Mouse (Mus musculus): ENCODE data around the gene Rnf169. TPM values are rescaled to one million over a fixed set of nuclear protein-coding genes. Genes with fewer than 3 reads are reported as not detected.

Gene Rnf169
- polyA plus RNA-seq, 1 experiment from 2014 or later, result 4.5 TPM

DNA sequence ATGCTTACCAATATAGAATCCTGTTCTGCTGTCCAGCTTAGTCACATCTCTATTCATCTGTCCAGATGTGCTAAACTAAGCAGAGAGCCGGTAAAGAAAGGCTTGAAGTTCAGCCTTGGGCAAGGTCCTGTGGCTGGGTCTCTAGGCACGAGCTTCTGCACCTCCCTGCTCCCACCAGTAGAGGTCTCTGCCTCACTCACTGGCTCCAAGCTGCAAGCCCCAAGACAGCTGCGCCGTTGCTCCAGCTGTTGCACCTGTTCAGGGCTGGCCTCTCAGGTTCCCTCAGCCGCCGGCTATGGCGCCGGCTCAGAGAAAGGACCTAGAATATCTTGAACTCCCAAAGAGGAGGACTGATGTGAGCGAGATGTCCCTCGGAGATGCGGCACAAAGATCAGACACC is 29.4 kb upstream of the Rnf169 start:
- H3K4me1 ChIP-seq (ENCODE audit: control insufficient read depth in 2 of 2, insufficient read depth in 2 of 2, low read length in 2 of 2), result peaks cover 0 to 14% of the 10 kb centered on the region in 2 experiments; a peak in 3 of 4 replicates
- no peak overlapping the region for H3K4me2 ChIP-seq (ENCODE audit: low read length)
- H3K27ac ChIP-seq (replicated peaks in 1 of 2; ENCODE audit: control insufficient read depth in 1 of 2, insufficient read depth in 1 of 2, low read depth in 2 of 2, low read length in 2 of 2), result no peak overlapping the region
- H3K4me3 ChIP-seq (ENCODE audit: control insufficient read depth in 1 of 2, insufficient read depth in 1 of 2, low read depth in 1 of 2, low read length in 2 of 2), result no peak overlapping the region
- no peak overlapping the region for H3K9ac ChIP-seq (ENCODE audit: low read length)
- no peak for ATAC-seq (ENCODE audit: insufficient number of reproducible peaks, insufficient read depth, low FRiP score, low read depth)
- H3K36me3 ChIP-seq (ENCODE audit: control insufficient read depth, insufficient read depth, low read length), result no peaks in the 10 kb centered on the region
- H3K9me3 ChIP-seq (ENCODE audit: control insufficient read depth, low read length), result no peaks in the 10 kb centered on the region
- peaks cover 51% of the 10 kb centered on the region for H3K27me3 ChIP-seq (ENCODE audit: control insufficient read depth, insufficient read depth, low read length)
- WGBS, result 11% methylated on average over 11 of the region's 11 CpGs

DNA sequence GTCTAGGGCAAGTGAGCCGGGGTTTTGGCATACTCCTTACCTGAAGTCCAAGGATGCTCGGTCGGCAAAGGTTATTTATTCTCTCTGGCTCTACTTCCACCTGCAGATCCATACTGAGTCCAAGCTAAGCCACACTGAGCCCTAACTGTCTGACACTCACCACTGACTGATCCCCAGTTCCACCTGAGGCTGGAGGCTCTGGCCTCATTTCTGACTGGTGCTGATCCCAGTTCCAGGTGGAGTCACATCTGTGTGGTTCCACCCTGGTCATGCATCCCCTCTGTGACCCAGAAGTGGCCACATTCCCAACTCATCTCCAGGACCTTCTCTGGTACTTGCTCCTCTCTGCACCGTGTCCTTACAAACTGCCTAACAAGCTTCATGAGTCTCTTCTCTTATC is 28.5 kb upstream of the Rnf169 start:
- no peaks in the 10 kb centered on the region for H3K36me3 ChIP-seq (ENCODE audit: control insufficient read depth, insufficient read depth, low read length)
- no peak overlapping the region for H3K4me3 ChIP-seq (ENCODE audit: control insufficient read depth in 1 of 2, insufficient read depth in 1 of 2, low read depth in 1 of 2, low read length in 2 of 2)
- H3K9me3 ChIP-seq (ENCODE audit: control insufficient read depth, low read length), result no peaks in the 10 kb centered on the region
- H3K4me1 ChIP-seq (ENCODE audit: control insufficient read depth in 2 of 2, insufficient read depth in 2 of 2, low read length in 2 of 2), result peaks cover 0 to 14% of the 10 kb centered on the region in 2 experiments; a peak in 3 of 4 replicates
- H3K27ac ChIP-seq (replicated peaks in 1 of 2; ENCODE audit: control insufficient read depth in 1 of 2, insufficient read depth in 1 of 2, low read depth in 2 of 2, low read length in 2 of 2), result no peak overlapping the region
- peaks cover 59% of the 10 kb centered on the region for H3K27me3 ChIP-seq (ENCODE audit: control insufficient read depth, insufficient read depth, low read length)
- no peak overlapping the region for H3K9ac ChIP-seq (ENCODE audit: low read length)
- WGBS, result 79% methylated on average over 4 of the region's 4 CpGs
- ATAC-seq (ENCODE audit: insufficient number of reproducible peaks, insufficient read depth, low FRiP score, low read depth), result no peak
- no peak overlapping the region for H3K4me2 ChIP-seq (ENCODE audit: low read length)

DNA sequence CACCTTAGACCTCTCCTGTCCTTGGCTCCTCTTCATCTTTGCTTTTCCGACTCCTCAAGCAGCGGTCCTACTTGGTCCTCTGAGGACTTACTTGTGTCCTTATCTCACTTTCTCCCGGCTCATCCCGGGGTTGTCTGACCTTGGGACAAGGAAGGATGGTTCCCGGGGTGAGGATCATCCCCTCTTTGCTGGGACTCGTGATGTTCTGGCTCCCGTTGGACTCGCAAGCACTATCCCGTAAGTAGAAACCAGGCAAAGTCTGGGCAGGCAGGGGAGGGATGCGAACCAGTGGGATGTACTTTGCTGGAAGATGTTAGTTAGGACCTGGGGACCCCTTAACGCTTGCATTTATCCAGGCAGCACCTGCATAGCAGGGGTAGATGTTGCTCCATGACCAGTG is 26.2 kb upstream of the Rnf169 start:
- Histone ChIP-seq H3K9me3 (ENCODE audit: control insufficient read depth, low read length) (no peaks in the 10 kb centered on the region), H3K36me3 (ENCODE audit: control insufficient read depth, insufficient read depth, low read length) (no peaks in the 10 kb centered on the region), H3K4me2 (ENCODE audit: low read length) (peak overlapping the region; percentile 83), H3K27ac (replicated peaks in 1 of 2; ENCODE audit: control insufficient read depth in 1 of 2, insufficient read depth in 1 of 2, low read depth in 2 of 2, low read length in 2 of 2) (no peak overlapping the region), H3K4me3 (ENCODE audit: control insufficient read depth in 1 of 2, insufficient read depth in 1 of 2, low read depth in 1 of 2, low read length in 2 of 2) (peak overlapping the region; percentile 39 to 45), H3K27me3 (ENCODE audit: control insufficient read depth, insufficient read depth, low read length) (peaks cover 63% of the 10 kb centered on the region), H3K9ac (ENCODE audit: low read length) (no peak overlapping the region), H3K4me1 (ENCODE audit: control insufficient read depth in 2 of 2, insufficient read depth in 2 of 2, low read length in 2 of 2) (peaks cover 0 to 14% of the 10 kb centered on the region in 2 experiments; a peak in 3 of 4 replicates)
- ATAC-seq (ENCODE audit: insufficient number of reproducible peaks, insufficient read depth, low FRiP score, low read depth), result no peak
- WGBS, result 4% methylated on average over 11 of the region's 11 CpGs

DNA sequence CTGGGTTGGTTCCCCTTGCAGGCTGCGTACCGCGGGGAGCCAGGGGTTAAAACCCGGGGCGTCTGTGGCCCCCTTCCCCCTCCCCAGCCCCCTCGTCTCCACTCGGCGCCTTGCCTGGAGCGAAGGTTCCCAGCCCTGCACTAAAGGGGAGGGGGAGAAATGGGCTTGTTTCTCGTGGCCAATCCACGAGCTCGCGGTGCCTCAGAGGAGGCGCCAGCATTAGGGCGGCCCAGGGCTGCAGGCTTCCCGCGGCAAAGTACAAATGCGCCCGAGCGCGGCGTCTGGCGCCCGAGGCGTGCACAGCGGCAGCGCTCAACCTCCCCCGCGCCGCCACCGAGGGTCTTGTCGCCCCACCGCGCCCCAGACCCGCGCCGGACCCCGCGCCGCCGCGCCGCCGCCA is 25.5 kb upstream of the Rnf169 start, which contains the start of gene Chrdl2:
TSS of gene Chrdl2 (plus strand) at position 383 of the 400 bp plus-strand sequence.
- no peak within 1 kb of the TSS for H3K27ac ChIP-seq (replicated peaks in 1 of 2; ENCODE audit: control insufficient read depth in 1 of 2, insufficient read depth in 1 of 2, low read depth in 2 of 2, low read length in 2 of 2)
- peak within 1 kb of the TSS; percentile 83 for H3K4me2 ChIP-seq (ENCODE audit: low read length)
- no peaks in the 10 kb centered on the region for H3K36me3 ChIP-seq (ENCODE audit: control insufficient read depth, insufficient read depth, low read length)
- no peaks in the 10 kb centered on the region for H3K9me3 ChIP-seq (ENCODE audit: control insufficient read depth, low read length)
- WGBS, result under 1% methylated on average over 34 of the region's 44 CpGs
- H3K4me3 ChIP-seq (ENCODE audit: control insufficient read depth in 1 of 2, insufficient read depth in 1 of 2, low read depth in 1 of 2, low read length in 2 of 2), result peak within 1 kb of the TSS; percentile 39 to 45
- ATAC-seq (ENCODE audit: insufficient number of reproducible peaks, insufficient read depth, low FRiP score, low read depth), result no peak
- peak within 1 kb of the TSS; percentile 53 for H3K9ac ChIP-seq (ENCODE audit: low read length)
- peaks cover 68% of the 10 kb centered on the region for H3K27me3 ChIP-seq (ENCODE audit: control insufficient read depth, insufficient read depth, low read length)
- H3K4me1 ChIP-seq (ENCODE audit: control insufficient read depth in 2 of 2, insufficient read depth in 2 of 2, low read length in 2 of 2), result peaks cover 0 to 14% of the 10 kb centered on the region in 2 experiments; a peak in 3 of 4 replicates

DNA sequence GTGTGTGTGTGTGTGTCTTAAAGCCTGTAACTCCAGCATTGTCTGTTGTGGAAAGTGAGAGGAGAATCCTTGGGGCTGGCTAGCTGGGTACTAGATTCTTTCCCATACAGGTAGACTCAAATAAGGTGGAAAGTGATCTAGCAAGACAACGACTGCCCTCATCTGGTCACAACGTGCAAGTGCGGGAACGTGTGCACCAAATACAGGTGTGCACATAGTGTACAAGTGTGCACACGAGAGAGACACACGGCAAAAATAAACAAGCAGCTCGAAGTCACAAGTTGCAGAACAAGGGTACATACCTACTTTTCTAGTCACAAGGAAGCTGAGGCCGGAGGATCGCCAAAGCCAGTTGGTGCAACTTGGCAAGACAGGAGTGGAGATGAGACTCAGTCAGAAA is 23.5 kb upstream of the Rnf169 start:
- WGBS, result 51% methylated on average over 9 of the region's 9 CpGs
- H3K9me3 ChIP-seq (ENCODE audit: control insufficient read depth, low read length), result no peaks in the 10 kb centered on the region
- ATAC-seq (ENCODE audit: insufficient number of reproducible peaks, insufficient read depth, low FRiP score, low read depth), result no peak

DNA sequence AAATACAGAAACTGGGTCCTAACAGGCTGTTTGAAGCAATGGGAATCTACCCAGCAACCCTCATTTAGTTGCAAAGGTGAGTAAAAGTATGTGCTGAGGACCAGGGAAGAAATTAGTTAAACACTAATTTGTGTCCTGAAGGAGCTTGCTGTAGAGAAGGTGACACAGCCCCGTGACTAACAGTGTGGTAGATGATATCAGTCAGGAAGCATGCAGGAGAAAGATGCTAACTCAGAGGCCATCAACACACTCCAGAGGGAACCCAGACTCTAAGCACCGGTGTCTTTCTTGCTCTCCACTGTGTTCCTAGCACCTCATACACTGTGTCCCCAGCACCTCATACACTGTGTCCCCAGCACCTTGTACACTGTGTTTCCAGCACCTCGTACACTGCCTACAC is 18.4 kb upstream of the Rnf169 start:
- 69% methylated on average over 3 of the region's 3 CpGs for WGBS

More for the DNA sequence above, 23.5 kb upstream of the Rnf169 start:
- no peak overlapping the region for H3K9ac ChIP-seq (ENCODE audit: low read length)
- peaks cover 54% of the 10 kb centered on the region for H3K27me3 ChIP-seq (ENCODE audit: control insufficient read depth, insufficient read depth, low read length)
- no peak overlapping the region for H3K4me2 ChIP-seq (ENCODE audit: low read length)
- H3K4me3 ChIP-seq (ENCODE audit: control insufficient read depth in 1 of 2, insufficient read depth in 1 of 2, low read depth in 1 of 2, low read length in 2 of 2), result no peak overlapping the region
- peaks cover 0 to 14% of the 10 kb centered on the region in 2 experiments; a peak in 1 of 4 replicates for H3K4me1 ChIP-seq (ENCODE audit: control insufficient read depth in 2 of 2, insufficient read depth in 2 of 2, low read length in 2 of 2)
- H3K27ac ChIP-seq (replicated peaks in 1 of 2; ENCODE audit: control insufficient read depth in 1 of 2, insufficient read depth in 1 of 2, low read depth in 2 of 2, low read length in 2 of 2), result no peak overlapping the region
- no peaks in the 10 kb centered on the region for H3K36me3 ChIP-seq (ENCODE audit: control insufficient read depth, insufficient read depth, low read length)

DNA sequence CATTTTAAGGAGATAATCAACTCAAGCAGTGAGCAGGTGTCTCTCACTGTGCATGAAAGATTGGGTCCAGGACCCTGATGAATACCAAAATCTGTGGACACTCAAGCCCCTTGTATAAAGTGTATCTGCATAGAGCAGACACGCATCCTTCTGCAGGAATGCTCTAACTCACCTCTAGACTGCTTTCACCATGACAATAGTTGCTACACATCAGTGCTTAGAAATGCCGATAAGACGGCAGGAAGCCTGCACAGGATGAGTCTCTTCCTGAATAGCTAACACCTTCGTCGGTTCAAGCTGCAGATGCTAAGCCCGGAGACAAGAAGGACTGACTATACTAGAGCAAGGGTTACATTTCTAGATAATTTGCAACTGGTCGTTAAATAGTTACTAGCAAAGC is 14.9 kb upstream of the Rnf169 start:
- Histone ChIP-seq H3K9me3 (ENCODE audit: control insufficient read depth, low read length) (no peaks in the 10 kb centered on the region), H3K27ac (replicated peaks in 1 of 2; ENCODE audit: control insufficient read depth in 1 of 2, insufficient read depth in 1 of 2, low read depth in 2 of 2, low read length in 2 of 2) (no peak overlapping the region), H3K27me3 (ENCODE audit: control insufficient read depth, insufficient read depth, low read length) (no peaks in the 10 kb centered on the region), H3K4me1 (ENCODE audit: control insufficient read depth in 2 of 2, insufficient read depth in 2 of 2, low read length in 2 of 2) (no peaks in the 10 kb centered on the region), H3K4me2 (ENCODE audit: low read length) (no peak overlapping the region), H3K9ac (ENCODE audit: low read length) (no peak overlapping the region), H3K36me3 (ENCODE audit: control insufficient read depth, insufficient read depth, low read length) (no peaks in the 10 kb centered on the region), H3K4me3 (ENCODE audit: control insufficient read depth in 1 of 2, insufficient read depth in 1 of 2, low read depth in 1 of 2, low read length in 2 of 2) (no peak overlapping the region)
- WGBS, result 56% methylated on average over 7 of the region's 7 CpGs
- no peak for ATAC-seq (ENCODE audit: insufficient number of reproducible peaks, insufficient read depth, low FRiP score, low read depth)

More for the DNA sequence above, 18.4 kb upstream of the Rnf169 start:
- Histone ChIP-seq H3K9ac (ENCODE audit: low read length) (no peak overlapping the region), H3K4me1 (ENCODE audit: control insufficient read depth in 2 of 2, insufficient read depth in 2 of 2, low read length in 2 of 2) (no peaks in the 10 kb centered on the region), H3K9me3 (ENCODE audit: control insufficient read depth, low read length) (no peaks in the 10 kb centered on the region), H3K4me2 (ENCODE audit: low read length) (no peak overlapping the region), H3K27me3 (ENCODE audit: control insufficient read depth, insufficient read depth, low read length) (peaks cover 7% of the 10 kb centered on the region), H3K27ac (replicated peaks in 1 of 2; ENCODE audit: control insufficient read depth in 1 of 2, insufficient read depth in 1 of 2, low read depth in 2 of 2, low read length in 2 of 2) (no peak overlapping the region), H3K4me3 (ENCODE audit: control insufficient read depth in 1 of 2, insufficient read depth in 1 of 2, low read depth in 1 of 2, low read length in 2 of 2) (no peak overlapping the region), H3K36me3 (ENCODE audit: control insufficient read depth, insufficient read depth, low read length) (no peaks in the 10 kb centered on the region)
- no peak for ATAC-seq (ENCODE audit: insufficient number of reproducible peaks, insufficient read depth, low FRiP score, low read depth)

DNA sequence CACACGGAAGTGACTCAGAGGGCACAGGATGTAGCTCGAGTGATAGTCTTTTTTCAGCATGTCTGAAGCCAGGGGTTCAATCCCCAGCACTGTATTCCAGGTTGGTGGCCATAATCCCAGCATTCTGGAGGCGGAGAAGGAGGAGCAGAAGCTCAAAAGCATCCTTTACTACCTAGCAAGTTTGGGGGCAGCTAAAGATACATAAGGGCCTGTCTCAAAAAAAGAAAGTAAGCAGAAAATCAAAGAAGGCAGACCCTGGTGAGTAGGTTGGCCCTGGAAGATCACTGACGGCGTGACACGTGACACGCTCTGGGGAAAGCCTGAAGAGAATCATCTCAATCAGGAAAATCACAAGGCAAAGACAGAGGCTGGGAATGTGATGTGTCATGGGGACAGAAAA is 12.9 kb upstream of the Rnf169 start:
- Histone ChIP-seq H3K27me3 (ENCODE audit: control insufficient read depth, insufficient read depth, low read length) (no peaks in the 10 kb centered on the region), H3K4me3 (ENCODE audit: control insufficient read depth in 1 of 2, insufficient read depth in 1 of 2, low read depth in 1 of 2, low read length in 2 of 2) (no peak overlapping the region), H3K4me1 (ENCODE audit: control insufficient read depth in 2 of 2, insufficient read depth in 2 of 2, low read length in 2 of 2) (no peaks in the 10 kb centered on the region), H3K9ac (ENCODE audit: low read length) (no peak overlapping the region), H3K4me2 (ENCODE audit: low read length) (no peak overlapping the region), H3K9me3 (ENCODE audit: control insufficient read depth, low read length) (no peaks in the 10 kb centered on the region), H3K27ac (replicated peaks in 1 of 2; ENCODE audit: control insufficient read depth in 1 of 2, insufficient read depth in 1 of 2, low read depth in 2 of 2, low read length in 2 of 2) (no peak overlapping the region), H3K36me3 (ENCODE audit: control insufficient read depth, insufficient read depth, low read length) (no peaks in the 10 kb centered on the region)
- WGBS, result 77% methylated on average over 7 of the region's 7 CpGs
- no peak for ATAC-seq (ENCODE audit: insufficient number of reproducible peaks, insufficient read depth, low FRiP score, low read depth)

All from heart, embryonic 14.5 days (tissue).